In the genomic region with DNA sequence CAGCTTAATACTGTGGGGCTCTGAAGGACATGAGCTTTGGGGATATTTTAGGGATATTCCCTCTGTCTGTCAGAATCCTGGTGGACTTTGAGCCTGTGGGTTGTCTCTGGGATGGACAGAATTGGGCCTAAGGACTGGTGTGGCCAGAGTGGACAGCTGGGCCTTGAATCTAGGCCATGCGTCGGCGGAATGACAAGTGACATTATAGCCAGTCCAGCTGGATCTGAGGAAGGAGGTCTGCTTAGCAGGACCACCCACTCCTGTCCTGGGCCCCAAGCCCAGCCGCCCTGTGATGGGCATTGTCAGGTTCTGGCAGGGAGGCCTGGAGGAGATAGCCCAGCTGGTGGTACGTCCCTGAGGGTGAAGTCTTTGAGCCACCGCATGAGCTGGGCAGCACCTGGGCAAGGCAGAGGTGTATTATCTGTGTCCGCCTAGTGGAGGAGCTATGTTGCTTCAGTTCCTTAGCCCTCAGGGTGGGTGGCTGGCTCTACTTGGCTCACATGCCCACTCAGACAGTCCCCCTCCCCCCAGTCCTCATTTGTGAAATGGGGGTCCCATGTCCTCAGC, we compare ENCODE assay signal across 9 mouse cellular contexts. TPM values are rescaled to one million over a fixed set of nuclear protein-coding genes. Genes with fewer than 3 reads are reported as not detected.
A peak's percentile ranks its signal among the peaks of the same experiment; 100 is the strongest.
DNase-seq lines count a peak whose midpoint lies in the region; ATAC-seq and TF ChIP-seq lines count a peak whose summit lies in the region.
"Had no signal": no experiment of that assay in that cellular context is flagged by ENCODE, and none has a peak within 500 bp of the region (broad histone marks: within the 10 kb centered on the region; RNA-seq: fewer than 3 reads in every experiment).

No protein-coding gene starts in this region.

- no peak for ATAC-seq in intestine, postnatal 0 days
- ATAC-seq in intestine, embryonic 15.5 days, result no peak
- no peak for ATAC-seq in embryonic facial prominence, embryonic 14.5 days (ENCODE audit: low read depth)
- peak; percentile 51; the same call in 1 of the 2 replicates for ATAC-seq in hindbrain, embryonic 16.5 days
- no peak for ATAC-seq in midbrain, embryonic 11.5 days (ENCODE audit: low FRiP score)

- peaks cover 19% of the 10 kb centered on the region for H3K36me3 ChIP-seq in intestine, postnatal 0 days (ENCODE audit: control insufficient read depth, insufficient read depth)
- peaks cover 7% of the 10 kb centered on the region for H3K36me3 ChIP-seq in intestine, embryonic 15.5 days
- H3K36me3 ChIP-seq in embryonic facial prominence, embryonic 14.5 days (ENCODE audit: control insufficient read depth, insufficient read depth, low read length), result peaks cover 27% of the 10 kb centered on the region; the same call in 1 of the 2 replicates
- no peaks in the 10 kb centered on the region for H3K36me3 ChIP-seq in hindbrain, embryonic 16.5 days (ENCODE audit: control insufficient read depth, insufficient read depth, low read length)
- peaks cover 14% of the 10 kb centered on the region; the same call in 1 of the 2 replicates for H3K36me3 ChIP-seq in midbrain, embryonic 11.5 days (ENCODE audit: control insufficient read depth, insufficient read depth, low read length)

- H3K4me3 ChIP-seq in intestine, postnatal 0 days (ENCODE audit: low read depth, low read length), result no peak overlapping the region
- H3K4me3 ChIP-seq in intestine, embryonic 15.5 days (replicated peaks), result no peak overlapping the region
- H3K4me3 ChIP-seq in embryonic facial prominence, embryonic 14.5 days (ENCODE audit: low read depth, low read length), result no peak overlapping the region
- peak overlapping the region; percentile 15 for H3K4me3 ChIP-seq in hindbrain, embryonic 16.5 days (ENCODE audit: low read length)
- 0 out of 2 replicates have a peak overlapping the region, but pooled peaks have one; percentile 88 for H3K4me3 ChIP-seq in midbrain, embryonic 11.5 days (ENCODE audit: low read depth, low read length)
- H3K4me3 ChIP-seq: liver, embryonic 13.5 days had no signal

- H3K9ac ChIP-seq in intestine, postnatal 0 days (ENCODE audit: low read depth, low read length), result no peak overlapping the region
- H3K9ac ChIP-seq in intestine, embryonic 15.5 days, result no peak overlapping the region
- H3K9ac ChIP-seq in embryonic facial prominence, embryonic 14.5 days (ENCODE audit: low read depth, low read length), result no peak overlapping the region
- H3K9ac ChIP-seq in hindbrain, embryonic 16.5 days (ENCODE audit: low read depth, low read length), result peak overlapping the region; percentile 11; the same call in 1 of the 2 replicates
- peak overlapping the region; percentile 27 for H3K9ac ChIP-seq in midbrain, embryonic 11.5 days (ENCODE audit: low read length)
- H3K9ac ChIP-seq: liver, embryonic 13.5 days had no signal

- H3K9me3 ChIP-seq in intestine, postnatal 0 days (ENCODE audit: control insufficient read depth), result no peaks in the 10 kb centered on the region
- no peaks in the 10 kb centered on the region for H3K9me3 ChIP-seq in intestine, embryonic 15.5 days
- H3K9me3 ChIP-seq in embryonic facial prominence, embryonic 14.5 days (ENCODE audit: control insufficient read depth, low read length), result no peaks in the 10 kb centered on the region
- H3K9me3 ChIP-seq in hindbrain, embryonic 16.5 days (ENCODE audit: control insufficient read depth, low read length), result no peaks in the 10 kb centered on the region
- H3K9me3 ChIP-seq in midbrain, embryonic 11.5 days (ENCODE audit: control insufficient read depth, low read length), result no peaks in the 10 kb centered on the region
- H3K9me3 ChIP-seq: liver, embryonic 13.5 days had no signal

- no peak overlapping the region for H3K4me2 ChIP-seq in intestine, postnatal 0 days (replicated peaks; ENCODE audit: low read depth)
- no peak overlapping the region for H3K4me2 ChIP-seq in intestine, embryonic 15.5 days (replicated peaks)
- H3K4me2 ChIP-seq in embryonic facial prominence, embryonic 14.5 days (ENCODE audit: low read depth, low read length), result 0 out of 2 replicates have a peak overlapping the region, but pooled peaks have one; percentile 2
- H3K4me2 ChIP-seq in hindbrain, embryonic 16.5 days (ENCODE audit: low read length), result peak overlapping the region; percentile 99
- H3K4me2 ChIP-seq in midbrain, embryonic 11.5 days, result peak overlapping the region; percentile 88
- H3K4me2 ChIP-seq: liver, embryonic 13.5 days had no signal

- H3K4me1 ChIP-seq in intestine, postnatal 0 days (replicated peaks; ENCODE audit: control insufficient read depth, insufficient read depth, low read length), result peaks cover 5% of the 10 kb centered on the region; the same call in 1 of the 2 replicates
- peaks cover 33% of the 10 kb centered on the region for H3K4me1 ChIP-seq in intestine, embryonic 15.5 days (replicated peaks)
- no peaks in the 10 kb centered on the region for H3K4me1 ChIP-seq in embryonic facial prominence, embryonic 14.5 days (ENCODE audit: control insufficient read depth, insufficient read depth, low read length)
- H3K4me1 ChIP-seq in hindbrain, embryonic 16.5 days (ENCODE audit: control insufficient read depth, insufficient read depth, low read depth, low read length), result peaks cover 20% of the 10 kb centered on the region
- peaks cover 45% of the 10 kb centered on the region for H3K4me1 ChIP-seq in midbrain, embryonic 11.5 days (ENCODE audit: control insufficient read depth, insufficient read depth, low read length)

- 0 out of 2 replicates have a peak, but pooled peaks have one; percentile 18 for TF ChIP-seq CTCF in intestine, postnatal 0 days (IDR thresholded peaks at IDR 0.05; ENCODE audit: low read depth)

- H3K27me3 ChIP-seq in intestine, postnatal 0 days (replicated peaks; ENCODE audit: control insufficient read depth, insufficient read depth, low read length), result no peaks in the 10 kb centered on the region
- H3K27me3 ChIP-seq in intestine, embryonic 15.5 days (replicated peaks), result peaks cover 11% of the 10 kb centered on the region
- peaks cover 28% of the 10 kb centered on the region for H3K27me3 ChIP-seq in embryonic facial prominence, embryonic 14.5 days (replicated peaks; ENCODE audit: control insufficient read depth, insufficient read depth, low read length)
- H3K27me3 ChIP-seq in hindbrain, embryonic 16.5 days (replicated peaks; ENCODE audit: control insufficient read depth, insufficient read depth, low read length), result no peaks in the 10 kb centered on the region; the same call in 1 of the 2 replicates
- H3K27me3 ChIP-seq in midbrain, embryonic 11.5 days (ENCODE audit: control insufficient read depth, insufficient read depth, low read length), result peaks cover 42% of the 10 kb centered on the region

- 80% methylated on average over 7 of the region's 7 CpGs for WGBS in intestine, postnatal 0 days
- 74% methylated on average over 7 of the region's 7 CpGs for WGBS in intestine, embryonic 15.5 days
- whole genome bisulfite sequencing in embryonic facial prominence, embryonic 14.5 days, result 77% methylated on average over 4 of the region's 7 CpGs
- 53% methylated on average over 7 of the region's 7 CpGs for WGBS in hindbrain, embryonic 16.5 days
- WGBS in midbrain, embryonic 11.5 days, result 85% methylated on average over 7 of the region's 7 CpGs

- no peak for DNase-seq in embryonic facial prominence, embryonic 14.5 days (ENCODE audit: low spot score)
- DNase-seq in midbrain, embryonic 11.5 days (ENCODE audit: low spot score, missing footprints), result no peak
- DNase-seq in testis, postnatal 10 days (ENCODE audit: low spot score), result no peak
- DNase-seq in thymus, postnatal 4 days, result no peak
- no peak for DNase-seq in gastrocnemius, adult 18-20 months (ENCODE audit: low spot score)
- DNase-seq: liver, embryonic 13.5 days had no signal

- no peak overlapping the region for H3K27ac ChIP-seq in intestine, postnatal 0 days (ENCODE audit: low read depth, low read length)
- H3K27ac ChIP-seq in intestine, embryonic 15.5 days, result no peak overlapping the region
- H3K27ac ChIP-seq in embryonic facial prominence, embryonic 14.5 days (replicated peaks; ENCODE audit: low read depth, low read length), result no peak overlapping the region
- H3K27ac ChIP-seq in hindbrain, embryonic 16.5 days (ENCODE audit: low read depth, low read length), result peak overlapping the region; percentile 51
- no peak overlapping the region for H3K27ac ChIP-seq in midbrain, embryonic 11.5 days (ENCODE audit: low read depth, low read length)
- H3K27ac ChIP-seq: liver, embryonic 13.5 days had no signal

RNA-seq across cellular contexts. Expression of a gene that starts 4.7 kb away (rescaled TPM):
- 2.6 and 3.5 TPM in 2 replicates for polyA plus RNA-seq in intestine, postnatal 0 days (2015; fragmentation: Nextera tagmentation; extraction: Ambion mirVana)
- polyA plus RNA-seq in intestine, embryonic 15.5 days (2015; fragmentation: Nextera tagmentation; extraction: Ambion mirVana), result 11.4 and 11.6 TPM in 2 replicates
- 23.1 and 26.0 TPM in 2 replicates for polyA plus RNA-seq in embryonic facial prominence, embryonic 14.5 days (2014; fragmentation: Nextera tagmentation; extraction: Ambion mirVana)
- polyA plus RNA-seq in hindbrain, embryonic 16.5 days (2015; fragmentation: Nextera tagmentation; extraction: Ambion mirVana), result 45.9 and 48.2 TPM in 2 replicates
- 61.8 and 68.0 TPM in 2 replicates for polyA plus RNA-seq in midbrain, embryonic 11.5 days (2014; fragmentation: Nextera tagmentation; extraction: Ambion mirVana)
- 1 to 10 TPM; 3.5 to 5.7 TPM for total RNA-seq in gastrocnemius, adult 18-20 months (2021)

RNA-seq across cellular contexts. Expression of a gene that starts 56.5 kb away (rescaled TPM):
- polyA plus RNA-seq in intestine, postnatal 0 days (2015; fragmentation: Nextera tagmentation; extraction: Ambion mirVana), result 37.8 and 40.9 TPM in 2 replicates
- 42.5 and 49.5 TPM in 2 replicates for polyA plus RNA-seq in intestine, embryonic 15.5 days (2015; fragmentation: Nextera tagmentation; extraction: Ambion mirVana)
- 39.3 and 39.5 TPM in 2 replicates for polyA plus RNA-seq in embryonic facial prominence, embryonic 14.5 days (2014; fragmentation: Nextera tagmentation; extraction: Ambion mirVana)
- polyA plus RNA-seq in hindbrain, embryonic 16.5 days (2015; fragmentation: Nextera tagmentation; extraction: Ambion mirVana), result 68.7 and 75.6 TPM in 2 replicates
- polyA plus RNA-seq in midbrain, embryonic 11.5 days (2014; fragmentation: Nextera tagmentation; extraction: Ambion mirVana), result 38.0 and 49.3 TPM in 2 replicates
- 10 to 100 TPM; 71.4 to 74.5 TPM for total RNA-seq in gastrocnemius, adult 18-20 months (2021)

Comparison
In these comparisons a context has a peak if more than half of its experiments do, and no peak if none do; other contexts are left out.
1. H3K4me2 ChIP-seq: peak in embryonic facial prominence, embryonic 14.5 days (single experiment), hindbrain, embryonic 16.5 days (single experiment) and midbrain, embryonic 11.5 days (single experiment); none in intestine, postnatal 0 days (single experiment) and intestine, embryonic 15.5 days (single experiment).
2. H3K4me3 ChIP-seq: peak in hindbrain, embryonic 16.5 days (single experiment) and midbrain, embryonic 11.5 days (single experiment); none in intestine, postnatal 0 days (single experiment), intestine, embryonic 15.5 days (single experiment) and embryonic facial prominence, embryonic 14.5 days (single experiment).
3. H3K9ac ChIP-seq: peak in hindbrain, embryonic 16.5 days (single experiment) and midbrain, embryonic 11.5 days (single experiment); none in intestine, postnatal 0 days (single experiment), intestine, embryonic 15.5 days (single experiment) and embryonic facial prominence, embryonic 14.5 days (single experiment).